Mouse (Mus musculus) ES-E14 (cell line): ENCODE measurements around the gene Mbd3. TPM values are rescaled to one million over a fixed set of nuclear protein-coding genes. Genes with fewer than 3 reads are reported as not detected.

Source experiments
- DNase-seq: peaks from one replicate; pipeline ENCODE4 v3.0.0-alpha.2; 2013; ENCODE audit warnings: low read depth, low spot score
- H3K27ac ChIP-seq: 2 replicates; pipeline ENCODE4 v1.5.1; 2012; ENCODE audit warnings: low read depth, mild to moderate bottlenecking, low read length, moderate library complexity, mixed read lengths; ENCODE audit not compliant: poor library complexity, insufficient read depth, severe bottlenecking
- H3K36me3 ChIP-seq: 2 replicates; pipeline ENCODE4 v1.6.1; 2012; ENCODE audit warnings: mild to moderate bottlenecking, low read length, moderate library complexity, mixed read lengths; ENCODE audit not compliant: control insufficient read depth, poor library complexity, insufficient read depth, severe bottlenecking
- H3K4me1 ChIP-seq, 2 experiments: fragments of 150-350 bp in 1 of 2; sonication (generic) in 1 of 2; 2 replicates each; pipeline ENCODE4 v1.6.1; 2012; ENCODE audit warnings: low read length in 2 of 2, mild to moderate bottlenecking in 1 of 2, mixed read lengths in 1 of 2; ENCODE audit not compliant: control insufficient read depth in 2 of 2, insufficient read depth in 2 of 2, poor library complexity in 1 of 2
- H3K4me3 ChIP-seq, 2 experiments: fragments of 150-350 bp in 1 of 2; sonication (generic) in 1 of 2; 2 replicates each; pipeline ENCODE4 v1.5.1; 2012; ENCODE audit warnings: low read length in 2 of 2, low read depth in 1 of 2, mild to moderate bottlenecking in 1 of 2, mixed read lengths in 1 of 2; ENCODE audit not compliant: insufficient read depth in 1 of 2, poor library complexity in 1 of 2, severe bottlenecking in 1 of 2
- H3K9ac ChIP-seq: 2 replicates; pipeline ENCODE4 v1.6.1; 2012; ENCODE audit warnings: low read depth, mild to moderate bottlenecking, low read length, mixed read lengths; ENCODE audit not compliant: poor library complexity, insufficient read depth, severe bottlenecking
- H3K9me3 ChIP-seq: fragments of 150-350 bp; sonication (generic); 2 replicates; pipeline ENCODE4 v1.6.1; 2012; ENCODE audit warnings: low read depth, mild to moderate bottlenecking, low read length; ENCODE audit not compliant: control insufficient read depth, insufficient read depth
- CHD2 ChIP-seq: IDR thresholded peaks from 2 replicates; pipeline ENCODE4 v1.6.1; 2014; ENCODE audit warnings: mild to moderate bottlenecking, low read depth, low read length, inconsistent platforms
- HCFC1 ChIP-seq: IDR thresholded peaks from 2 replicates; pipeline ENCODE4 v1.6.1; 2012; ENCODE audit warnings: low read length, inconsistent platforms, borderline replicate concordance; ENCODE audit not compliant: insufficient read depth
- MAFK ChIP-seq: IDR thresholded peaks from 2 replicates; pipeline ENCODE4 v1.6.1; 2014; ENCODE audit warnings: mild to moderate bottlenecking, low read depth, low read length, inconsistent platforms; ENCODE audit not compliant: insufficient read depth
- ZC3H11A ChIP-seq: IDR thresholded peaks from 2 replicates; pipeline ENCODE4 v1.6.1; 2012; ENCODE audit warnings: low read depth, mild to moderate bottlenecking, inconsistent platforms, low read length, borderline replicate concordance
- ZNF384 ChIP-seq: IDR thresholded peaks from 2 replicates; pipeline ENCODE4 v1.6.1; 2012; ENCODE audit warnings: low read depth, low read length, inconsistent platforms
- in situ Hi-C, 2 experiments: fragments of 600-800 bp; cut with MboI; formaldehyde crosslinking; loops; one replicate each; pipeline ENCODE4 v1.15.1; 2025; ENCODE audit warnings: low sequenced_read_pairs in 2 of 2, inconsistent platforms in 1 of 2; ENCODE audit not compliant: unreplicated experiment in 2 of 2
- total RNA-seq: library from RNA; depleted of rRNA; stranded (reverse); fragments of 300-350 nt; gene quantifications from 2 replicates; pipeline ENCODE4 v1.2.3, GENCODE M21; 2012; rRNA removed

Gene Mbd3
- total RNA-seq, 1 experiment, result 131 TPM

- Histone ChIP-seq H3K9me3 (no peaks in the 10 kb centered on the region), H3K9ac (no peak overlapping the region), H3K4me3 (no peak overlapping the region), H3K27ac (no peak overlapping the region), H3K36me3 (no peaks in the 10 kb centered on the region), H3K4me1 (peaks cover 2 to 38% of the 10 kb centered on the region in 2 experiments; a peak in 3 of 4 replicates)
- DNase-seq, result no peak
- TF ChIP-seq HCFC1 (no peak), MAFK (no peak), CHD2 (no peak), ZNF384 (no peak), ZC3H11A (no peak)
- in situ Hi-C loops, result no loop called here
These were observed 55.2 kb downstream of the Mbd3 start for GRCm38 (mm10) chr10:80344131-80344661.

GRCm38 (mm10) chr10:80343425-80343895, 55.9 kb downstream of the Mbd3 start:
- Histone ChIP-seq H3K4me3 (peak overlapping the region; percentile 21 to 30; a peak in 3 of 4 replicates), H3K9ac (no peak overlapping the region), H3K9me3 (no peaks in the 10 kb centered on the region), H3K27ac (no peak overlapping the region), H3K4me1 (peaks cover 2 to 36% of the 10 kb centered on the region in 2 experiments; a peak in 3 of 4 replicates), H3K36me3 (no peaks in the 10 kb centered on the region)
- no peak for DNase-seq
- in situ Hi-C loops, result no loop called here
- TF ChIP-seq HCFC1 (no peak), ZC3H11A (no peak), MAFK (no peak), CHD2 (no peak), ZNF384 (no peak)

GRCm38 (mm10) chr10:80342749-80343424, 56.5 kb downstream of the Mbd3 start:
- DNase-seq, result peak; percentile 92
- peaks cover 2 to 36% of the 10 kb centered on the region in 2 experiments; a peak in 3 of 4 replicates for H3K4me1 ChIP-seq
- H3K36me3 ChIP-seq, result no peaks in the 10 kb centered on the region
- in situ Hi-C loops, result no loop called here
- no peak overlapping the region for H3K9ac ChIP-seq
- no peak overlapping the region for H3K27ac ChIP-seq
- H3K4me3 ChIP-seq, result peak overlapping the region; percentile 58 to 70
- no peaks in the 10 kb centered on the region for H3K9me3 ChIP-seq
- TF ChIP-seq CHD2 (no peak), HCFC1 (no peak)

Other genes with a start within 250 kb of the Mbd3 start
- gene Cirbp, start 233.6 kb downstream of the Mbd3 start, total RNA-seq, result 69.6 and 105 TPM in 2 replicates
- 25.4 and 31.2 TPM in 2 replicates for gene 1600002K03Rik, start 226.6 kb downstream of the Mbd3 start, total RNA-seq
- 2.7 and 3.4 TPM in 2 replicates for gene Efna2, start 220.1 kb downstream of the Mbd3 start, total RNA-seq
- 80.8 and 115 TPM in 2 replicates for gene Mum1, start 173.1 kb downstream of the Mbd3 start, total RNA-seq
- gene Ndufs7, start 150.4 kb downstream of the Mbd3 start, total RNA-seq, result 205 and 290 TPM in 2 replicates
- gene Gamt, start 138.5 kb downstream of the Mbd3 start, total RNA-seq, result 2.9 and 3.0 TPM in 2 replicates
- gene Dazap1, start 138.1 kb downstream of the Mbd3 start, total RNA-seq, result 121 and 154 TPM in 2 replicates
- 2,505 and 2,820 TPM in 2 replicates for gene Rps15, start 107.1 kb downstream of the Mbd3 start, total RNA-seq
- gene Apc2, start 103.6 kb downstream of the Mbd3 start, total RNA-seq, result 4.4 and 4.6 TPM in 2 replicates
- 29.6 and 33.4 TPM in 2 replicates for gene 2310011J03Rik, start 79.0 kb downstream of the Mbd3 start, total RNA-seq
- 1.4 and 3.3 TPM in 2 replicates for gene Pcsk4, start 70.1 kb downstream of the Mbd3 start, total RNA-seq
- gene Reep6, start 69.6 kb downstream of the Mbd3 start, total RNA-seq, result 13.3 and 21.8 TPM in 2 replicates
- gene Adamtsl5, start 51.1 kb downstream of the Mbd3 start, total RNA-seq, result 2.1 and 2.4 TPM in 2 replicates
- gene Plk5, start 43.1 kb downstream of the Mbd3 start, total RNA-seq, result 6.0 and 17.4 TPM in 2 replicates
- 27.1 and 28.9 TPM in 2 replicates for gene Mex3d, start 11.9 kb downstream of the Mbd3 start, total RNA-seq
- gene Uqcr11, start 7.3 kb upstream of the Mbd3 start, total RNA-seq, result 995 and 1,362 TPM in 2 replicates
- gene Tcf3, start 34.1 kb upstream of the Mbd3 start, total RNA-seq, result 90.9 and 108 TPM in 2 replicates
- not detected in 2 replicates for gene Onecut3, start 95.3 kb upstream of the Mbd3 start, total RNA-seq
- 0.80 and 2.3 TPM in 2 replicates for gene Atp8b3, start 139.6 kb upstream of the Mbd3 start, total RNA-seq
- gene Rexo1, start 162.0 kb upstream of the Mbd3 start, total RNA-seq, result 27.4 and 33.4 TPM in 2 replicates
- gene Klf16, start 177.8 kb upstream of the Mbd3 start, total RNA-seq, result 20.8 and 23.5 TPM in 2 replicates
- gene Abhd17a, start 190.8 kb upstream of the Mbd3 start, total RNA-seq, result 67.9 and 68.7 TPM in 2 replicates
- gene Scamp4, start 203.3 kb upstream of the Mbd3 start, total RNA-seq, result 54.8 and 83.8 TPM in 2 replicates
- gene Adat3, start 203.3 kb upstream of the Mbd3 start, total RNA-seq, result 12.2 and 12.7 TPM in 2 replicates
- 8.4 and 9.7 TPM in 2 replicates for gene Gm49322, start 206.5 kb upstream of the Mbd3 start, total RNA-seq
- gene Csnk1g2, start 223.3 kb upstream of the Mbd3 start, total RNA-seq, result 138 and 167 TPM in 2 replicates